Mouse (Mus musculus) G1E (cell line): Measurements from ENCODE around the gene Mapk8ip3.

Source experiments
- CTCF ChIP-seq: IDR thresholded peaks from 2 replicates; pipeline ENCODE4 v1.5.1; 2012; ENCODE audit warnings: low read depth, low read length, inconsistent platforms, mixed read lengths
- GATA1 ChIP-seq: IDR thresholded peaks from 2 replicates; pipeline ENCODE4 v1.6.1; 2012; ENCODE audit warnings: borderline replicate concordance, low read length, inconsistent platforms, mixed read lengths
- POLR2AphosphoS5 ChIP-seq: IDR thresholded peaks from 2 replicates; pipeline ENCODE4 v1.6.1; 2012; ENCODE audit warnings: low read depth, low read length, inconsistent platforms; ENCODE audit not compliant: insufficient replicate concordance

DNA sequence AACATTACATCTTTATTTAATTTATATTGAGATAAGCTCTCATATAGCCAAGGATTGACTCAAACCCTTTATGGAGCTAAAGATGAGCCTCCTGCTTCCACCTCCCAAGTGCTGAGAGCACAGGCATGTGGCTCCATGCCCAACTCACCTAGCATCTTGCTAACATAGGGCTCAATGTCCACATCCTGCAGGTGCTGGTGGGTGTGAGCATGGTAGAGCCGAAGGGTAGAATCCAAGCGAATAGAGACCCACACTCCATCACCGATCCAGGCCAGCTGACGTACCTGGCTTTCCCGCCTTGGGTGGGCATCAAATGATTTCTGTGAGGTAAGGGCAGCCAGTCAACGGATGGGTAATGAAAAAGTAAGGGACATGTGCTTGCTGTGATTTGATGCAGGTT is 36.8 kb downstream of the Mapk8ip3 start:
- TF ChIP-seq CTCF = no peak
- no peak for TF ChIP-seq POLR2AphosphoS5
- TF ChIP-seq GATA1 = no peak
